In the genomic region with DNA sequence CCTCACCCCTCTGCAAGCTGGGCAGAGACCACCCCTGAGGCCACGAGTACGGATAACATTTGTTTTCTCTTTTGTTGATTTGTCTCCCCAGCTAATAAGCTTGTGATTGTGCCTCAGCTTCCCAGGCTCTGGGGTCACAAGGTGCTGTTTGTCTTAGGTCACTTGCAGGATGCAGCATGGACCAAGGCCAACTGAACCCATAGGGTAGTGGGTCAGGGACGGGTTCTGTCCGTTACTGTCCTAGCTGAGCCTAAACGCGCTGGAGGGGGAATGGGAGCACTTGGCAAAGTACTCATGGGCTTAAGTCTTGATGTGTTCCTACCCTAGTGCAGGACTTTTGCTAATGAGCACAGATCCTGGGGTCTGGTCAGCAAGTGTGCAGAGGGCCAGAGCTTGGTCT, we compare ENCODE assay signal across 16 mouse cellular contexts. TPM values are rescaled to one million over a fixed set of nuclear protein-coding genes. Genes with fewer than 3 reads are reported as not detected.
DNase-seq lines count a peak whose midpoint lies in the region; ATAC-seq and TF ChIP-seq lines count a peak whose summit lies in the region.
"Had no signal": no experiment of that assay in that cellular context is flagged by ENCODE, and none has a peak within 500 bp of the region (broad histone marks: within the 10 kb centered on the region; RNA-seq: fewer than 3 reads in every experiment).

No protein-coding gene starts in this region.

- peaks cover 43% of the 10 kb centered on the region for H3K4me1 ChIP-seq in intestine, embryonic 15.5 days (replicated peaks)
- 0 out of 2 replicates have a peak, but pooled peaks cover 6% of the 10 kb centered on the region for H3K4me1 ChIP-seq in intestine, postnatal 0 days (replicated peaks; ENCODE audit: control insufficient read depth, insufficient read depth, low read length)
- peaks cover 29% of the 10 kb centered on the region for H3K4me1 ChIP-seq in thymus, adult 2 months (replicated peaks; ENCODE audit: control insufficient read depth, insufficient read depth, low read length)
- H3K4me1 ChIP-seq in stomach, postnatal 0 days (replicated peaks; ENCODE audit: control insufficient read depth, insufficient read depth): 0 out of 2 replicates have a peak, but pooled peaks cover 3% of the 10 kb centered on the region
- H3K4me1 ChIP-seq in neural tube, embryonic 15.5 days: peaks cover 33% of the 10 kb centered on the region

- H3K4me2 ChIP-seq in intestine, embryonic 15.5 days (replicated peaks): no peak overlapping the region
- H3K4me2 ChIP-seq in intestine, postnatal 0 days (replicated peaks; ENCODE audit: low read depth): no peak overlapping the region
- no peak overlapping the region for H3K4me2 ChIP-seq in stomach, postnatal 0 days (replicated peaks; ENCODE audit: low read depth)
- H3K4me2 ChIP-seq in neural tube, embryonic 15.5 days: no peak overlapping the region

- no peaks in the 10 kb centered on the region for H3K27me3 ChIP-seq in intestine, embryonic 15.5 days (replicated peaks)
- no peaks in the 10 kb centered on the region for H3K27me3 ChIP-seq in intestine, postnatal 0 days (replicated peaks; ENCODE audit: control insufficient read depth, insufficient read depth, low read length)
- no peaks in the 10 kb centered on the region for H3K27me3 ChIP-seq in thymus, adult 2 months (ENCODE audit: control insufficient read depth, insufficient read depth, low read length)
- no peaks in the 10 kb centered on the region for H3K27me3 ChIP-seq in stomach, postnatal 0 days (ENCODE audit: control insufficient read depth, insufficient read depth, low read length)
- H3K27me3 ChIP-seq in neural tube, embryonic 15.5 days (replicated peaks): 0 out of 2 replicates have a peak, but pooled peaks cover 4% of the 10 kb centered on the region
- H3K27me3 ChIP-seq: lung, embryonic 15.5 days had no signal

- no peak for ATAC-seq in intestine, embryonic 15.5 days
- no peak for ATAC-seq in intestine, postnatal 0 days
- ATAC-seq in stomach, postnatal 0 days (ENCODE audit: low FRiP score, low TSS enrichment): no peak
- ATAC-seq in neural tube, embryonic 15.5 days (ENCODE audit: low FRiP score): no peak

- H3K9me3 ChIP-seq in intestine, embryonic 15.5 days: no peaks in the 10 kb centered on the region
- H3K9me3 ChIP-seq in intestine, postnatal 0 days (ENCODE audit: control insufficient read depth): no peaks in the 10 kb centered on the region
- no peaks in the 10 kb centered on the region for H3K9me3 ChIP-seq in stomach, postnatal 0 days (ENCODE audit: control insufficient read depth, low read length)
- H3K9me3 ChIP-seq in neural tube, embryonic 15.5 days (replicated peaks): no peaks in the 10 kb centered on the region
- H3K9me3 ChIP-seq: lung, embryonic 15.5 days had no signal

- peak; percentile 7 for DNase-seq in adrenal gland, adult 2 months
- DNase-seq in adrenal gland, postnatal 4 days (ENCODE audit: low spot score in 2 of 2): no peak
- no peak for DNase-seq in thymus, adult 2 months
- DNase-seq in thymus, postnatal 10 days (ENCODE audit: low spot score in 2 of 2): no peak
- no peak for DNase-seq in stomach, postnatal 0 days (ENCODE audit: low spot score)
- DNase-seq: gastrocnemius, postnatal 14 days; heart, postnatal 36 days; kidney, postnatal 25 days; left cerebral cortex, postnatal 4 days; right cerebral cortex, postnatal 4 days had no signal

- no peak overlapping the region for H3K4me3 ChIP-seq in intestine, embryonic 15.5 days (replicated peaks)
- no peak overlapping the region for H3K4me3 ChIP-seq in intestine, postnatal 0 days (ENCODE audit: low read depth, low read length)
- H3K4me3 ChIP-seq in thymus, adult 2 months (ENCODE audit: control insufficient read depth, insufficient read depth, low read length): no peak overlapping the region
- no peak overlapping the region for H3K4me3 ChIP-seq in stomach, postnatal 0 days (ENCODE audit: low read depth, low read length)
- no peak overlapping the region for H3K4me3 ChIP-seq in neural tube, embryonic 15.5 days (replicated peaks)

- no peak overlapping the region for H3K9ac ChIP-seq in intestine, embryonic 15.5 days
- no peak overlapping the region for H3K9ac ChIP-seq in intestine, postnatal 0 days (ENCODE audit: low read depth, low read length)
- H3K9ac ChIP-seq in stomach, postnatal 0 days (ENCODE audit: low read length): 0 out of 2 replicates have a peak overlapping the region, but pooled peaks have one; percentile 5
- H3K9ac ChIP-seq in neural tube, embryonic 15.5 days (replicated peaks): no peak overlapping the region

- peak overlapping the region; percentile 89 for H3K27ac ChIP-seq in intestine, embryonic 15.5 days
- no peak overlapping the region for H3K27ac ChIP-seq in intestine, postnatal 0 days (ENCODE audit: low read depth, low read length)
- peak overlapping the region; percentile 12; the same call in 1 of the 2 replicates for H3K27ac ChIP-seq in thymus, adult 2 months (ENCODE audit: control insufficient read depth, insufficient read depth, low read length)
- H3K27ac ChIP-seq in stomach, postnatal 0 days (replicated peaks): peak overlapping the region; percentile 79; the same call in 1 of the 2 replicates
- no peak overlapping the region for H3K27ac ChIP-seq in neural tube, embryonic 15.5 days (replicated peaks)

- TF ChIP-seq POLR2A in thymus, adult 2 months (IDR thresholded peaks at IDR 0.05; ENCODE audit: control insufficient read depth, extremely low read depth, insufficient read depth, low read length, poor library complexity): no peak

- H3K36me3 ChIP-seq in intestine, embryonic 15.5 days: peaks cover 37% of the 10 kb centered on the region
- H3K36me3 ChIP-seq in intestine, postnatal 0 days (ENCODE audit: control insufficient read depth, insufficient read depth): peaks cover 57% of the 10 kb centered on the region
- H3K36me3 ChIP-seq in thymus, adult 2 months (ENCODE audit: control insufficient read depth, insufficient read depth, low read length): no peaks in the 10 kb centered on the region
- peaks cover 26% of the 10 kb centered on the region for H3K36me3 ChIP-seq in stomach, postnatal 0 days (ENCODE audit: control insufficient read depth, insufficient read depth, low read length)
- peaks cover 44% of the 10 kb centered on the region for H3K36me3 ChIP-seq in neural tube, embryonic 15.5 days

- no peak for TF ChIP-seq EP300 in stomach, postnatal 0 days (optimal IDR thresholded peaks at IDR 0.05)

- TF ChIP-seq CTCF in intestine, postnatal 0 days (IDR thresholded peaks at IDR 0.05; ENCODE audit: low read depth): no peak
- TF ChIP-seq CTCF in thymus, adult 2 months (IDR thresholded peaks at IDR 0.05; ENCODE audit: borderline replicate concordance, control insufficient read depth, extremely low read depth, insufficient read depth, low read length, poor library complexity): no peak
- no peak for TF ChIP-seq CTCF in stomach, postnatal 0 days (IDR thresholded peaks at IDR 0.05; ENCODE audit: low read depth)

- 78% methylated on average over 6 of the region's 6 CpGs for WGBS in intestine, embryonic 15.5 days
- 85% methylated on average over 6 of the region's 6 CpGs for WGBS in intestine, postnatal 0 days
- 91% methylated on average over 6 of the region's 6 CpGs for WGBS in thymus, adult 2 months
- WGBS in stomach, postnatal 0 days: 79% methylated on average over 6 of the region's 6 CpGs
- WGBS in neural tube, embryonic 15.5 days: 83% methylated on average over 6 of the region's 6 CpGs

RNA-seq across cellular contexts. Expression of gene Mpv17l2, which starts 6.8 kb away (rescaled TPM):
- total RNA-seq in adrenal gland, adult 2 months (2021): 100 to 1,000 TPM; 108 to 132 TPM
- polyA plus RNA-seq in adrenal gland, adult 2 months (2012; rRNA removed): 359 and 417 TPM in 2 replicates
- total RNA-seq in adrenal gland, postnatal 4 days (2021): 100 to 1,000 TPM in 1 of 2 experiments, 10 to 100 TPM in 1; 93.1 to 109 TPM
- polyA plus RNA-seq in intestine, embryonic 15.5 days (2015; fragmentation: Nextera tagmentation; extraction: Ambion mirVana): 59.1 and 72.6 TPM in 2 replicates
- polyA plus RNA-seq in intestine, postnatal 0 days (2015; fragmentation: Nextera tagmentation; extraction: Ambion mirVana): 76.3 and 80.6 TPM in 2 replicates
- polyA plus RNA-seq in thymus, adult 2 months (2012; rRNA removed): 72.9 and 103 TPM in 2 replicates
- 77.3 and 80.1 TPM in 2 replicates for polyA plus RNA-seq in stomach, postnatal 0 days (2015; fragmentation: Nextera tagmentation; extraction: Ambion mirVana)
- 40.5 and 43.5 TPM in 2 replicates for polyA plus RNA-seq in neural tube, embryonic 15.5 days (2015; fragmentation: Nextera tagmentation; extraction: Ambion mirVana)

RNA-seq across cellular contexts. Expression of gene Pik3r2, which starts 9.0 kb away (rescaled TPM):
- total RNA-seq in adrenal gland, adult 2 months (2021): 10 to 100 TPM; 37.2 to 49.0 TPM
- 296 and 305 TPM in 2 replicates for polyA plus RNA-seq in adrenal gland, adult 2 months (2012; rRNA removed)
- total RNA-seq in adrenal gland, postnatal 4 days (2021): 10 to 100 TPM; 72.0 to 78.8 TPM
- polyA plus RNA-seq in intestine, embryonic 15.5 days (2015; fragmentation: Nextera tagmentation; extraction: Ambion mirVana): 53.1 and 55.3 TPM in 2 replicates
- polyA plus RNA-seq in intestine, postnatal 0 days (2015; fragmentation: Nextera tagmentation; extraction: Ambion mirVana): 37.4 and 41.0 TPM in 2 replicates
- 124 and 136 TPM in 2 replicates for polyA plus RNA-seq in thymus, adult 2 months (2012; rRNA removed)
- 36.8 and 39.0 TPM in 2 replicates for polyA plus RNA-seq in stomach, postnatal 0 days (2015; fragmentation: Nextera tagmentation; extraction: Ambion mirVana)
- polyA plus RNA-seq in neural tube, embryonic 15.5 days (2015; fragmentation: Nextera tagmentation; extraction: Ambion mirVana): 97.5 and 102 TPM in 2 replicates

RNA-seq across cellular contexts. Expression of gene Rab3a, which starts 13.0 kb away (rescaled TPM):
- total RNA-seq in adrenal gland, adult 2 months (2021): 10 to 100 TPM; 49.1 to 85.5 TPM
- polyA plus RNA-seq in adrenal gland, adult 2 months (2012; rRNA removed): 141 and 152 TPM in 2 replicates
- 10 to 100 TPM; 58.9 to 59.7 TPM for total RNA-seq in adrenal gland, postnatal 4 days (2021)
- polyA plus RNA-seq in intestine, embryonic 15.5 days (2015; fragmentation: Nextera tagmentation; extraction: Ambion mirVana): 24.0 and 26.0 TPM in 2 replicates
- 18.8 and 19.5 TPM in 2 replicates for polyA plus RNA-seq in intestine, postnatal 0 days (2015; fragmentation: Nextera tagmentation; extraction: Ambion mirVana)
- polyA plus RNA-seq in thymus, adult 2 months (2012; rRNA removed): 17.8 and 20.8 TPM in 2 replicates
- 18.9 and 19.0 TPM in 2 replicates for polyA plus RNA-seq in stomach, postnatal 0 days (2015; fragmentation: Nextera tagmentation; extraction: Ambion mirVana)
- polyA plus RNA-seq in neural tube, embryonic 15.5 days (2015; fragmentation: Nextera tagmentation; extraction: Ambion mirVana): 536 and 627 TPM in 2 replicates

RNA-seq across cellular contexts. Expression of gene Mast3, which starts 37.4 kb away (rescaled TPM):
- total RNA-seq in adrenal gland, adult 2 months (2021): 10 to 100 TPM; 18.9 to 20.5 TPM
- 91.5 and 91.7 TPM in 2 replicates for polyA plus RNA-seq in adrenal gland, adult 2 months (2012; rRNA removed)
- 10 to 100 TPM; 34.5 to 40.9 TPM for total RNA-seq in adrenal gland, postnatal 4 days (2021)
- 13.2 and 16.8 TPM in 2 replicates for polyA plus RNA-seq in intestine, embryonic 15.5 days (2015; fragmentation: Nextera tagmentation; extraction: Ambion mirVana)
- polyA plus RNA-seq in intestine, postnatal 0 days (2015; fragmentation: Nextera tagmentation; extraction: Ambion mirVana): 4.4 and 7.2 TPM in 2 replicates
- 615 and 696 TPM in 2 replicates for polyA plus RNA-seq in thymus, adult 2 months (2012; rRNA removed)
- polyA plus RNA-seq in stomach, postnatal 0 days (2015; fragmentation: Nextera tagmentation; extraction: Ambion mirVana): 5.6 and 5.7 TPM in 2 replicates
- polyA plus RNA-seq in neural tube, embryonic 15.5 days (2015; fragmentation: Nextera tagmentation; extraction: Ambion mirVana): 18.9 and 21.0 TPM in 2 replicates

RNA-seq across cellular contexts. Expression of gene Il12rb1, which starts 40.7 kb away (rescaled TPM):
- total RNA-seq in adrenal gland, adult 2 months (2021): under 1 TPM in 1 of 2 experiments, not detected in 1; 0.10 TPM
- polyA plus RNA-seq in adrenal gland, adult 2 months (2012; rRNA removed): 0.28 and 0.41 TPM in 2 replicates
- under 1 TPM; 0.22 to 0.37 TPM for total RNA-seq in adrenal gland, postnatal 4 days (2021)
- 0.29 and 0.40 TPM in 2 replicates for polyA plus RNA-seq in intestine, embryonic 15.5 days (2015; fragmentation: Nextera tagmentation; extraction: Ambion mirVana)
- polyA plus RNA-seq in intestine, postnatal 0 days (2015; fragmentation: Nextera tagmentation; extraction: Ambion mirVana): 0.29 and 0.31 TPM in 2 replicates
- 48.6 and 53.4 TPM in 2 replicates for polyA plus RNA-seq in thymus, adult 2 months (2012; rRNA removed)
- 0.19 and 0.29 TPM in 2 replicates for polyA plus RNA-seq in stomach, postnatal 0 days (2015; fragmentation: Nextera tagmentation; extraction: Ambion mirVana)
- polyA plus RNA-seq in neural tube, embryonic 15.5 days (2015; fragmentation: Nextera tagmentation; extraction: Ambion mirVana): 0.14 and 1.4 TPM in 2 replicates
- total RNA-seq: heart, postnatal 36 days had no signal
- polyA plus RNA-seq: neural tube, embryonic 14.5 days; stomach, embryonic 14.5 days had no signal

Comparison
In these comparisons a context has a peak if more than half of its experiments do, and no peak if none do; other contexts are left out.
1. H3K27ac ChIP-seq: peak in intestine, embryonic 15.5 days (single experiment), thymus, adult 2 months (single experiment) and stomach, postnatal 0 days (single experiment); none in intestine, postnatal 0 days (single experiment) and neural tube, embryonic 15.5 days (single experiment).